Mouse (Mus musculus) lung, postnatal 10 days (tissue): Measurements from ENCODE around the gene Tsnaxip1.

Experiments
- DNase-seq: peaks from one replicate; pipeline ENCODE4 v3.0.0; 2021

Gene Tsnaxip1

DNA sequence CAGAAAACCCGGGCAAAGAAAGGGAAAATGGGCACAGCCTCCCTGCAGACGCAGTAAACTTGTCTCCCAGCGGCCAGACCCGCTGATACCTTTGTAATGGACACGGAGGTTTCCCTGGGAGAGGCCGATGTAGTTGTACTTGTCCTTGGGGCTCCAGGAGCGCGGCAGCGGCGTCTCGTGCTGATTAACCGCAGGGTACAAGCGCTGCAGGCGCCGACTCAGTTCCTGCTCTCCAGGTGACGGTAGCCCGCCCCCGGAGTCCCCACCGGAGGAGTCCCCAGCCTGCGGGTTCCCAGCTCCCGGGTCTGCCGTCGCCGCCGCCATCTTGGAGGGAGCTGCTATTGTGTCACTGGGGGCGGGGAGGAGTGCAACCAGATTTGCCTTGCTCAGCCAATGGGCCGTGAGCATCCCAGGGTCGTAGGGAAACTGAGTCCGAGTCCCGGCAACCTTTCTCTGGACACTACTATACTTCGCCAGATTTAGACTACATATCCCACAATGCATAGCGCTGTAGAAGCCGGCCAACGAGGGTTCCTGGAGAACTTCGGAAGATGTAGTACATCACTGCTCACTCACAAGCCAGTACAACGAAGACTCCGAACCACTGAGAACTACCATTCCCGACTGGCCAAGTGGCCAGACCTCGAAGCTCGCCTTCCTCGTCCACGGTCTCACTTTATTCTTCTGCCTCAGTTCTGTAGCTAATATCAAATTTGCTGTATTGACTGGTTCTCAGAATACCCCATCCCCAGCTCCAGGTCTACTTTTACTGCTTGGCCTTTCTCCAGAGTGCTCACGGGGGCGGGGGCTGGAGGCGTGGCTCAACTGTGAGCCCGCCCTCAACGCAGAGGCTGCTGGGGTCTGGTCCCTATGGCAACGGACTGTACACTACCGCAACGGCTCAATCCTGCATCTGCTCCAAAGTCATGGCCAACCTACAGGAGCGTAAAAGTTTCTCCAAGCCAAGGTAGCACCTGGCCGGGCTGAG, at the start of gene Tsnaxip1, which contains the start of gene Ranbp10:
TSS of gene Tsnaxip1 (plus strand) at position 871 of the 988 bp plus-strand sequence.
TSS of gene Ranbp10 (minus strand) at position 490 of the 988 bp plus-strand sequence.
- peak; percentile 99 for DNase-seq

DNA sequence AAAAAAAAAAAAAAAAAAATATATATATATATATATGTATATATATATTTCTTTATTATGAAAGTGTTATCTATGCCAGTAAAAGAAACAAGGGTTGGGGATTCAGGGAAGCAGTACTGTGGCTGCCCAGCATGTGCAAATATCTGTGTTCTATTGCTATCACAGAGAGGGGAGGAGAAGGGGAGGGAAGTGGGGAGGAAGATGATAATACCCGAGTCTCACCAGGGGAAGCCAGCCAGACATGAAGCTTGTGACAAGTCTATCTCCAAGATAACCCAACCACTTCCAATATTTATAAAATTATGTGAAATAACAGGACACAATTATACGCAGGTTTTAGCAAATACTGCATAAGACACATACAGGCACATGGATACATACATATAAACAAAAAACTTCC, 49.7 kb upstream of the Tsnaxip1 start:
- DNase-seq = no peak

GRCm38 (mm10) chr8:105780298-105780697, 47.2 kb upstream of the Tsnaxip1 start:
- no peak for DNase-seq

DNA sequence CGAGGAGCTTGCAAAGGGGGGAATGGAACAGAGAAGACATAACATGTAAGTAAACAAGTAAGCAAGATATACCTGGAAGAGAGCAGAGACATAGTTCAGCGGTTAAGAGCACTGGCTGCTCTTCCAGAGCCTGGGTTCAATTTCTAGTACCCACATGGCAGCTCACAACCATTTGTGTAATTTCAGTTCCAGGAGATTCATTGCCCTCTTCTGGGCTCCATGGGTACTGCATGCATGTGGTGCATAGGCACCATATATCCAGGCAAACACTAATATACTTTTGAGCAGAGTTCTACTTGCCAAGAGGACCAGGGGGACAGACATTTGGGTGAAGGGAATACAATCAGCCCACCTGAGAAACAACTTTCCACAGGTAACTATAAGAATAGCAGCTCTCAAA, 39.3 kb upstream of the Tsnaxip1 start:
- peak; percentile 69 for DNase-seq

DNA sequence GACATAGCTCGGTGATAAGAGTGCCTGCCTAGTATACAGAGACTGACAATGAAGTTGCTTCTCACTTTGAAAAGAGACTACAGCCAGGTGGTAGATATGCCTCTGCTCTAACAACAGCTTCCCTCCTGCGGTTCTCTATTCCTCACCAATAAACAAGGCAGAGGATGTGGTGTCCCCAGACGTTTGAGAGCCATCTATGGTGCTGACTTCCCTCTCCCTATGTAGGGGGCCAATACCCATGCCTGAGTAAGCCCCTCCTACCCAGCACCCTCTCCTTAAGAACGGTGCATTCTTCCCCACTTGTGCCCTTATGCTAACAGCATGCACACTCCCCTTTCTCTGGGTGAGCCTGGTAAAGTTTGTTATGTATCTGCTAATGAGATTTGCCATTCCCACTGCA, 38.6 kb upstream of the Tsnaxip1 start:
- no peak for DNase-seq

DNA sequence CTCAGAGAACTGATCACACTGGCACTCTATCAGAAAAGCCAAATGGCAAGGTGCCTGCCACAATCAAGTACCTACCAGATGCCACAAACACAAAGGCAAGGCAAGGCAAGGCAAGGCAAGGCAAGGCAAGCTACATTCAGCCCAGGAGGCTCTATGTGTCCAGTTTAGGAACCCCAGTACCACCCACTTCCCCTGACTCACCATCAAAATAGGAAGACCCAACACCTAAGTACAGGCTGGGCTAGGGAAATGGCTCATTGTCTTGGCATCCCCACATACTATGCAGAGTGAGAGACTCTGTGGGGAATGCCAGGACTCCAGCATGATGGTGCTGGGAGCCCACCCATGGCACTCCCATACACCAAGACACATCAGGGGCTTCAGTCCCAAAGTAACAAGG, 37.9 kb upstream of the Tsnaxip1 start:
- DNase-seq = no peak

DNA sequence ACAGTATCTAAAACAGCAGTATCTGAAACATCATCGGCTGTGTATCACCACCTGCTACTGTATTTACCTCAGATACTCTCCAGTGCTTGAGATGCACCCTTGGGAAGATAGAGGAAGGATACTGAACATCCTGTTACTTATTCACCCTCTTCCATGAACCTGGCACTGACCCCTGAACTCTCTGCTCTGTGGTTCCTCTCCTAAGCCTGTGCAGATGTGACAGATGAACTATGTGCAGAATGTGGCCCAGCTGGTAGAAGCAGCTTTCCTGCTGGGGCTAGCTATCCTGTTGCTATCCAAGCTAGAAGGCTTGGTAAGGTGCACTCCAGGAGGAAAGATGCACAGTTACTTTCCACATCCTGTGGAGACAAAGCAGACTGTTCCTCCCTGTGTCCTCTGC, 34.2 kb upstream of the Tsnaxip1 start:
- DNase-seq = no peak

DNA sequence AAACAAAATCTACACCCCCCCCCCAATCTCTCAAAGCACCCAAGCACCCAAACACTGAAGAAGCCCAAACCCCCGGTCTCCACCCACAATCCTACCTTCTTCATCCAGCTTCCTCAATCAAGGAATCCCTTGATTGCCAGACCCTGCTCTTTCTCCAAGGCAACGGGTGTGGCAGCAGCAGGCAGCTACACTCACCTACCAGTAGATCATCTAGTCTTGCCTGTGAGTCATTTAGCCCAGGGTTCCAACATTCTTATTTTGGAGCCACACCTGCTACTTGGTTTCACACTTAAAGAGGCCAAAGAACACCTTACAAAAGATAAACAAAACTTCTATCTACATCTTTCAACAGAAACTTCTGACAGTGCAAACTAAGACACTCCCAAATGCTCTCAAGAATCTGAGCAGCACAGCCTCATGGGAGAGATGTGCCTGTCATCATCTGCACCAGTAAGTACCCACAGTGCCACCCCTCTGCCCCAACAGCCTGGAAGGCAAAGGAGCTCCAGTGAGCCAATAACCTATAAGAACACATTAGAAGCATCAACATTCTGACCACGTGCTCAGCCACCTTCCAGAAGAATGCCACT, 33.4 kb upstream of the Tsnaxip1 start:
- no peak for DNase-seq

- DNase-seq = no peak
These were observed 31.7 kb upstream of the Tsnaxip1 start for GRCm38 (mm10) chr8:105795785-105796184.

DNA sequence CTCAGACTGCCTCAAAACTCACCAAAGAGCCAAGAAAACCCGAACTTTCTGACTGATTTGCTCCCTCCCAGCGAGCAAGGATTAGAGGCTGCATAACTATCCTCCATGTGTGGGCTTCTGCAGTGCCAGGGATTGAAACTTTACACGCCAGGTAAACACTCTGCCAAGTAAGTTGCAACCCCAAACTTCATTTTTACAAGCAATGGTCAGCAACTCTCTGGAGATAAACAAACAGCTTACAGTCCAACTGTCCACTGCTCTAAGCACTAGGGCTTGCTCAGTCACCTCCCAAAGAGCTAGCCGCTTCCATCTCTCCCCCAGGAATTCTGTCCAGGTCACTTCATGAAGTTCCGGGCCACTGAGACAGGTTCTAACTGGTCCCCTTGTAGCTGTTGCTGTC, 29.1 kb upstream of the Tsnaxip1 start:
- DNase-seq = no peak

- DNase-seq = peak; percentile 96
These were observed 28.3 kb upstream of the Tsnaxip1 start for GRCm38 (mm10) chr8:105799091-105799812.

GRCm38 (mm10) chr8:105801153-105801904, 26.2 kb upstream of the Tsnaxip1 start:
- DNase-seq = no peak

DNA sequence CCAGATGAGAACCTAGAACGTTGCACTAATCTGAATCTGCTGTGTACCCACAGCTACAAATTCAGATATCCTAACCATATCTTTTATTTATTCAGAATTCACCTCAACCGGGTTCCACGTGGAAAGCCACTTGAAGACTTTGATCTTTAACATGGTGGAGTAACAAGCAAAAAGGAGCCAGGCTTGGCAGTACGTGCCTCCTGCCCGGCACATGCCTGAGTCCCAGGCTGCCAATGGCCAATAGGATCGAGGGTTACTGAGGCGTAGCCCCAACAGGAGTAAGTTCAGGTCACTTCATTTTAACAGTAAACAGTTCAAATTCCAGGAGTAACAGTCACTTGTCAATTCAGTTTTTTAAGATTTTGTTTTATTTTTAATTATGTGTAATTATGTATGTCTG, 22.7 kb upstream of the Tsnaxip1 start:
- no peak for DNase-seq

DNA sequence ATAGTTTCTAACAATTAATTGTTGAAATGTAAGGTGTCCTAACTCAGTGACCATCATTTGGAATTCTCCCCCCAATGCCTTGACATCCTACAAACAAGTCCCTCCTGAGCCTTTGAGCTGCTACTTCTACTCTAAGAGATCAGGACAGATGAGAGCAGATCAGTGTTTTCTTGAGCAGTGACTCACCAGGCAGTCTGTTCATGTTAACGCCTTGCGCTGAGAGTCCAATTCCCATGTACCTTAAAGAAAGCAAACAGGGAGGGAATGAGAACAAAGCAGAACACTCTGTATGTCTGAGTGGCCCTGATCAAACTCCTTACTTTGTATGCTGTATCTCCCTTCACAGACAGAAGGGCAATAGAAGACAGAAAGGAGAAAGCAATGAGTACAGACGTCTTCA, 22.2 kb upstream of the Tsnaxip1 start:
- no peak for DNase-seq

- DNase-seq = no peak
These were observed 21.6 kb upstream of the Tsnaxip1 start for GRCm38 (mm10) chr8:105805964-105806363.

GRCm38 (mm10) chr8:105807766-105808165, 19.8 kb upstream of the Tsnaxip1 start:
- DNase-seq = peak; percentile 48

DNA sequence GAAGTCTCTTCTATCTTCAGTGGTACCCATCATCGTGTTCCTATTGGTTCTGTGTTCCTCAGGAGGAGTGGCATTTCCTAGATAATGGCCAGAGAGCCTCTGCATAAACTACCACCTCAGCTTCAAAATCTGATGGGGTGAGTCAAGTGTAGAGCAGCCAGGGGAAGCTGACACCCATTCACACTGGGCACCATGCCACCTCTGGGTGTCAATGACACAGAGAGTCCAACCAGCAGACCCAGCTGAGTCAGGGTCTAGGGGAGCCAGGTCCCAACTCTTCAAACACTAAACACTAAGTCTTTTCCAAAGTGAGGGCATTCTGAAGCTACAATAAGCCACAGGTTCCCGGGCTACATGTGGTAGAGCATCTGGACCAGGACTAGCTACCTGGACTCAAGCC, 19.1 kb upstream of the Tsnaxip1 start:
- DNase-seq = peak; percentile 58

- no peak for DNase-seq
These were observed 17.2 kb upstream of the Tsnaxip1 start for GRCm38 (mm10) chr8:105810245-105810786.

- DNase-seq = no peak
These were observed 16.5 kb upstream of the Tsnaxip1 start for GRCm38 (mm10) chr8:105811061-105811460.

DNA sequence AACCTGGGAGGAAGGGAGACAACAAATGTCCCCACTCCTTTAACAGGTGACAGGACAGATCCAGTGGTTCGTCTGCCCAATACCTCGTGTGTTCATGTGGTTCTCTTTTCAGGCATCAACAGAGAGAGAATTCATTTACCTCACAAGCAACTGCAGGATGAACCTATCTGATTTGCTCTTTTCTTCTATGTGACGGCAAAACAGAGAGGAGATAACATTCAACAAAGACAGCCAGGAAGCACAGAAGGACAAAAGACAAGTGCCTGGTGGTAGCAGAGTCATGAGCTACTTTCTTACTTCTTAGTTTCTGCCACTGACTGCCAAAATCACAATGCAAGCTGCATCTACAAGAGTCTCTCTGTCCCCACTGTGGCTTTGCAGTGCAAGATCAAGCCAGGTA, 16.0 kb upstream of the Tsnaxip1 start:
- DNase-seq = no peak

DNA sequence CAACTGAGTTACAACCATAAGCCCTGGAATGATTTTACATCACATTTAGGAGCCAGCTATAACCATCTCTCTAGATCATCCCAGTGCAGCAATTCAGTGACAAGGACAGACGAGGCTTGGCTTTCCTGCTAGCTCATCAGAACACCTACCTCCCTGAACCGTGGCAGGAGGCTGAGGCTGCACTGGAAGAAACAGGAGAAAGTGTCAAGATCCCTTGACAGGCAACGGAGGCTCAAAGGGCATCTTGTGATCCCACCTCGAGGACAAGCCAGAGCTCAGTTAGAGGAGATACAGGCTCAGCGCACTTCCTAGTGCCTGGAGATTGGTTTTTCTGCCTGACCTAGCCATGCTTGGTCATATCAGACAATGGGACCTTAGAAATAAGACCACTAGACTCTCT, 15.0 kb upstream of the Tsnaxip1 start:
- no peak for DNase-seq

- no peak for DNase-seq
These were observed 14.3 kb upstream of the Tsnaxip1 start for GRCm38 (mm10) chr8:105813241-105813640.
